Mouse (Mus musculus): Measurements from ENCODE around the gene Tcte3. TPM values are rescaled to one million over a fixed set of nuclear protein-coding genes. Genes with fewer than 3 reads are reported as not detected.
"Not testable (repeated sequence)": the region's sequence is repeated elsewhere in the genome, so short reads cannot be mapped to it uniquely, and the experiment has no call there.

The Tcte3 gene
- not detected in 2 replicates for polyA plus RNA-seq (2012; ENCODE audit: insufficient read depth, insufficient read length, low replicate concordance, missing spikeins)

DNA sequence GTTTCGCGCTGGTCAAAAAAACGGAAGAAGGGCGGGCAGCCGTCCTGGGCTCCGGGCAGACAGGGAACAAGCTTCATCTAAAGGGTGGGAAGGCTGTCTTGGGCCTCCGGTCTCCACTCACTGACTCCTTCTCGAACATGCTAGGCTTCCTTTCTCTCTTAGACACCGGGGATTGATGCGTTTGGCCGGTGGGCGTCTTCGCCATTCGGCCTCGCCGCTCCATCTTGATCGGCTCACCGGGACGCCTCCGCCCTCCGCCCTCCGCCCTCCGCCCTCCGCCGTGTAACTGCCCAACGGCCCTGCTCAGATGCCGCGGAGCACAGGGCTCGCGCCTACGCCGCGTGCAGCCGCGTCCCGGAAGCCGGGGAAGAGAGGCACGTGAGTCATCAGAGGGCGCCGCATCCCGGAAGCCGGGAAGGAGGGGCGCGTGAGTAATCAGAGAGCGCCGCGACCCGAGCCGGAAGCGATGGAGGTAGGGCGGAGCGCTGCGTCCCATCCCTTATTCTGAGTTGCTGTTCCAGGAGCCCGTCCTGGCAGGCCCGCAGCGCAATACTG, at the start of gene Tcte3, which contains the start of the genes Ermard and Gm3448:
Tcte3 (minus strand) TSS at position 314 of the 555 bp plus-strand sequence.
Ermard (plus strand) TSS at position 34 of the 555 bp plus-strand sequence.
Gm3448 (minus strand) TSS at position 363 of the 555 bp plus-strand sequence.
- not testable (repeated sequence) for H3K4me1 ChIP-seq (ENCODE audit: control insufficient read depth, insufficient read depth, low read length); H3K27ac ChIP-seq (ENCODE audit: insufficient read depth, low read depth, low read length); H3K4me3 ChIP-seq (ENCODE audit: insufficient read depth, low read depth, low read length)
- WGBS, result 2% methylated on average over 11 of the region's 56 CpGs

DNA sequence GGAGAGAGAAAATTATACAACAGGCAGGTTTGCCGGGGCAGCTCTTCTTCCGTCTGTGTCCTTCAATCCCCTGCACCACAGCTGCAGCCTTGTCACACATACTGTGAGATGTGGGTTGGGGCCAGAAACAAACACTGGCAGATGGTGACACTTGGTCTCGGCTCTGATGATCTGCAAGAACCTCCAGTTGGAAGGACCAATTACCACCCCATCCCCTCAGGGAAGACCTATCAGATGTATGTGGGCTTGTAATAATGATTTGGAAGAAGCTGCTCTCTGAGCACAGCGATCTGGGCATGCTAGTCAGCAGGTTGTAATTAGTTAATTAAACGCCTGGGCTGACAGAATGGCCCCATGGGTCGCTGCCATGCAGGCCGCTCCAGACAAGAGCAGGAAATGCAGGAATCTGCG, 47.3 kb upstream of the Tcte3 start:
- TF ChIP-seq CTCF (IDR thresholded peaks at IDR 0.05; ENCODE audit: insufficient read depth, low read depth, low read length) (no peak), POLR2A (IDR thresholded peaks at IDR 0.05; ENCODE audit: insufficient read depth, low read depth, low read length) (no peak)
- H3K4me1 ChIP-seq (ENCODE audit: control insufficient read depth, insufficient read depth, low read length), result peaks cover 16% of the 10 kb centered on the region
- WGBS, result 26% methylated on average over 8 of the region's 8 CpGs
- no peak overlapping the region for H3K4me3 ChIP-seq (ENCODE audit: insufficient read depth, low read depth, low read length)
- no peak overlapping the region for H3K27ac ChIP-seq (ENCODE audit: insufficient read depth, low read depth, low read length)

DNA sequence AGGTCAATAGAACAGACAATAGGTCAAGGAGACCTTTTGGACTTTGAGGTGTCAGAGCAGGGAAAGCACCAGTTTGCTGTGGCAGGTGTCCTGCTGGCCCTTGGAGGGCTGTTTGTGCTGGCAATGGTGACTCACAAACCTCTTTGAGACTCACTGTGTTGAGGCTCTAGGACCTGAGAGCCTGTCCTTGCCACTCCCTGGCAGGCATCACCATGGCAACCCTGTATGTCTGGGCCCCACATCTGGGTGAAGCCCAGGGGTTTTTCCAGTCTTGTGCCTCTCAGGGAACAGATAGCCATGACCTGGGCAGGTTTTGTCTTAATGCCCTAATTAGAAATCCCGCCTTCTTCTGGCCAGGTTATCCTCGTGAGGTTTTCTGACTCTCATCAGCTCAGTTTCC, 46.9 kb upstream of the Tcte3 start:
- no peak for TF ChIP-seq CTCF (IDR thresholded peaks at IDR 0.05; ENCODE audit: insufficient read depth, low read depth, low read length)
- TF ChIP-seq POLR2A (IDR thresholded peaks at IDR 0.05; ENCODE audit: insufficient read depth, low read depth, low read length), result no peak
- 52% methylated on average over 2 of the region's 2 CpGs for WGBS
- H3K4me1 ChIP-seq (ENCODE audit: control insufficient read depth, insufficient read depth, low read length), result peaks cover 18% of the 10 kb centered on the region
- no peak overlapping the region for H3K4me3 ChIP-seq (ENCODE audit: insufficient read depth, low read depth, low read length)
- H3K27ac ChIP-seq (ENCODE audit: insufficient read depth, low read depth, low read length), result no peak overlapping the region

DNA sequence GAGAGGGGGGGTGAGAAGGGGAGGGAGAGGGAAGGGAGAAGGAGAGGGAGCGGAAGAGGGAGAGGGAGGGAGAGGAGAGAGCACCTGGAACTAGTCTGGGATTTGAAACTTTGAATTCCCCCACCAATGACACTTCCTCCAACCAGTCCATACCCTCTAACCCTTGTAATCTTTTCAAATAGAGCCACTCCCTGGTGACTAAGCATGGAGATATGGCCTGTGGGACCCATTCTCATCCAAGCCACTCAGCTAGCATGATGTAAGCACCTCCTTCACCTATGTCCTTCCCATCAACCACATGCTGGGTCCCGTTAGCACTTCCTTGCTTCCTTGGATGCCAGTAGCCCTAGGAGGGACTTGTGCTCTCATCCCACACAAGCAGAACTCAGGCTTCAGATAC, 43.7 kb upstream of the Tcte3 start:
- no peak for TF ChIP-seq POLR2A (IDR thresholded peaks at IDR 0.05; ENCODE audit: insufficient read depth, low read depth, low read length)
- TF ChIP-seq CTCF (IDR thresholded peaks at IDR 0.05; ENCODE audit: insufficient read depth, low read depth, low read length), result no peak
- H3K4me3 ChIP-seq (ENCODE audit: insufficient read depth, low read depth, low read length), result no peak overlapping the region
- H3K4me1 ChIP-seq (ENCODE audit: control insufficient read depth, insufficient read depth, low read length), result peaks cover 18% of the 10 kb centered on the region
- 86% methylated on average over 2 of the region's 2 CpGs for WGBS
- H3K27ac ChIP-seq (ENCODE audit: insufficient read depth, low read depth, low read length), result no peak overlapping the region

DNA sequence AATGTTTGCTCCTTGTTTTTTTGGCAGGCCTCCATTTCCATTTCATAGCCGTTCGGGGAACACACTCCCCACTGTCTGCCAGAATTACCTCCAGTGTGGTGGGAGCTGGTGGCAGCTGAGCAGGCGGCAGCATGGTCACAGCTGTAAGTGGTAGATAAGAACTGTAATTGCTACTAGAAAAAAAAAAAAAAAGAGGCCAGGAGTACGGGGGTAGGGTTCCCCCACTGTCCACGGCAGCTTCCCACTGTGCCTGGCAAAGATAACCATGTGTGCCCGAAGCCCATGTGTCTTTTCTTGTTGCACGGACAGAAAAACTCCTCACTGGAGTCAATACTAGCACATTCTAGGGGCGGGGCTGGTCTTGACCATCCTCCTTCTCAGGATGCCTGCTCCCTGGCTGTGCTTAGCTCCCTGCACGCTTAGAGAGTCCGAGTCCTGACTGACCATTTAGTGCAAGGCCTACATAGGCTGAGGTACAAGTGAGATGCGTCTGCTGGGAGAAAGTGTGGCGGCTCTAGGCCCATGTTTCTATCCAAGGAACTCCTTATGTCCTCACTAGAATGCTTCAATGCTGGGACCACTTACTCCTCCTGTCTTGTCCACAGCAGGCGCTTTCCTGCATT, 43.0 kb upstream of the Tcte3 start:
- Histone ChIP-seq H3K27ac (ENCODE audit: insufficient read depth, low read depth, low read length) (no peak overlapping the region), H3K4me3 (ENCODE audit: insufficient read depth, low read depth, low read length) (no peak overlapping the region), H3K4me1 (ENCODE audit: control insufficient read depth, insufficient read depth, low read length) (peaks cover 18% of the 10 kb centered on the region)
- no peak for TF ChIP-seq POLR2A (IDR thresholded peaks at IDR 0.05; ENCODE audit: insufficient read depth, low read depth, low read length)
- whole genome bisulfite sequencing, result 69% methylated on average over 13 of the region's 13 CpGs

DNA sequence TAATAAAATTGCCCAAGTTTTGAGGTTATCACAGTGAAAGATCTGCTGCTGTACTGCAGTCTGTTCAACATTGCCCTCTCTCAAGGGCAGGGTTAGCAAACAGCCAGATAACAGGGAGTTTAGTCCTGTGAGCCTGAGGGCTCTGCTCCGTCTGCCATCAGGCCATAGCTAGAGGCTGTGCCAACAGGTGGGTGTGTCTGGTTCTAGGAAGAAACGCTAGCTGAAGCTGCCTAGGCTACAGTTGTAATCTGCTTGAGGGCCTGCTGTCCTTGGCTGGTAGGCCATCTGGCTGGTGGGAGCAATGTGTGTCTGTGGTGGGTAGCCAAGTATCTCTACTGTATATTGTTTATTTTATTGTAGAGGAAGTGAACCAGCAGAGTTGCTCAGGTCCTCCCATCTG, 36.2 kb upstream of the Tcte3 start:
- no peak overlapping the region for H3K27ac ChIP-seq (ENCODE audit: insufficient read depth, low read depth, low read length)
- TF ChIP-seq CTCF (IDR thresholded peaks at IDR 0.05; ENCODE audit: insufficient read depth, low read depth, low read length) (no peak), POLR2A (IDR thresholded peaks at IDR 0.05; ENCODE audit: insufficient read depth, low read depth, low read length) (no peak)
- H3K4me3 ChIP-seq (ENCODE audit: insufficient read depth, low read depth, low read length), result no peak overlapping the region
- no peaks in the 10 kb centered on the region for H3K4me1 ChIP-seq (ENCODE audit: control insufficient read depth, insufficient read depth, low read length)
- WGBS, result 55% methylated on average over 2 of the region's 2 CpGs

DNA sequence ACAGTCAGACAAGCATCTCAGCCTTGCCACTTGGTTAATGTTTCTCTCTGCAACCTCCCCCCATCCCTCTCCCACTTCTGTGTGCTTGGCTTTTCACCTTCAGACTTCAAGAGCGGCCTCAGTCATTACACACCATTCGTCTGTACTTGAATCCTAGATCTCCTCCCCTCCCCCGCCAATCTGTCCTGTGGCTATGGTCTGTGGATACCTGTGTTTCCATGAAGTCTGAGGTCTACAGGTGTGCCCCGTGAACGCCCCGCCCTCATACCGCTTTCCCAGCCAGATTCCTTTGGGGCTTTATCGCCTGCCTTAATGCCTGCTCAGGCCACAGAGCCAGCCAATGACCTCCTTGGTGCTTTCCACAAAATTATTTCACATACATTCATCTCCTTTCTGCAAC, 33.7 kb upstream of the Tcte3 start:
- no peak for TF ChIP-seq CTCF (IDR thresholded peaks at IDR 0.05; ENCODE audit: insufficient read depth, low read depth, low read length)
- TF ChIP-seq POLR2A (IDR thresholded peaks at IDR 0.05; ENCODE audit: insufficient read depth, low read depth, low read length), result no peak
- Histone ChIP-seq H3K4me3 (ENCODE audit: insufficient read depth, low read depth, low read length) (no peak overlapping the region), H3K4me1 (ENCODE audit: control insufficient read depth, insufficient read depth, low read length) (no peaks in the 10 kb centered on the region), H3K27ac (ENCODE audit: insufficient read depth, low read depth, low read length) (no peak overlapping the region)
- WGBS, result 86% methylated on average over 8 of the region's 8 CpGs

DNA sequence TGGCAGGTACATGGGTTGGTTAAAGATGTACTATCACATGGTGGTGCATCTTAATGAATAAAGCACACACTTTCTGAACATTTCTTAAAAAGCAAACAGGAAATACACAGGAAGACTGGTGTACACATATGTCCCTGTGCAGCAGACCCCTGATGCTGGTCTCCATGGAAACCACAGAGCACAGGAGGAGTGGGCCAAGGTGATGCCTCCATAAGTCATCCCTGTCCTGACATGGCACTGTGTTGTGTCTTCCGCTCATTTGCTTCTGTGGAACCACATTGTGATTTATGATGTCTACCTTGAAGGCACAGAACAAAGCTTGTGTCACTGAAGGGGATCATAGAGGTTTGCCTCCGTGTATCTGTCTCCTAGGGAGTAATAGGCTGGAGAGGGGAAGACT, 30.9 kb upstream of the Tcte3 start:
- WGBS, result 98% methylated on average over 2 of the region's 2 CpGs
- Histone ChIP-seq H3K27ac (ENCODE audit: insufficient read depth, low read depth, low read length) (no peak overlapping the region), H3K4me1 (ENCODE audit: control insufficient read depth, insufficient read depth, low read length) (0 out of 2 replicates have a peak, but pooled peaks cover 2% of the 10 kb centered on the region), H3K4me3 (ENCODE audit: insufficient read depth, low read depth, low read length) (no peak overlapping the region)
- TF ChIP-seq CTCF (IDR thresholded peaks at IDR 0.05; ENCODE audit: insufficient read depth, low read depth, low read length) (no peak), POLR2A (IDR thresholded peaks at IDR 0.05; ENCODE audit: insufficient read depth, low read depth, low read length) (no peak)

DNA sequence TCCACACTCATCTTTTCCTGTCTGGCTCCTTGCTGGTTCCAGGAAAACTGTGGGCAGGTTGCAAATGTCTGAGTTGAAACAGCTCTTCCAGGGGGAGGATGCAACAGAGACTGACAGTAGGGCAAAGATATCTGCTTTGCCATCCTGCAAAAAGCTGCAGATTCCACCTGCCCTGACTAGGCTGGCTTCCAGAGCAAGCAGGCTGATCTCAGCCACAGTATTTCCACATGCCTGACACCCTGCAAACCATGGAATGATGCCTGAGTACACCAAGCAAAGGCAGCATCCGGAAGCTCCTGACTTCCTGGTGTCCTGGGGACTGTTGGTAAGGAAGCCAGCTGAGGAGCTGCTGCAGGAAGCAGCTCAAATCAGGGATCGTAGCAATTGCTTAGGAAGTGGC, 27.8 kb upstream of the Tcte3 start:
- Histone ChIP-seq H3K27ac (ENCODE audit: insufficient read depth, low read depth, low read length) (no peak overlapping the region), H3K4me1 (ENCODE audit: control insufficient read depth, insufficient read depth, low read length) (peaks cover 8% of the 10 kb centered on the region), H3K4me3 (ENCODE audit: insufficient read depth, low read depth, low read length) (no peak overlapping the region)
- TF ChIP-seq POLR2A (IDR thresholded peaks at IDR 0.05; ENCODE audit: insufficient read depth, low read depth, low read length) (no peak), CTCF (IDR thresholded peaks at IDR 0.05; ENCODE audit: insufficient read depth, low read depth, low read length) (no peak)
- WGBS, result 69% methylated on average over 2 of the region's 2 CpGs
